Mouse (Mus musculus): Measurements from ENCODE around the gene Cpne6.

Cpne6 gene

DNA sequence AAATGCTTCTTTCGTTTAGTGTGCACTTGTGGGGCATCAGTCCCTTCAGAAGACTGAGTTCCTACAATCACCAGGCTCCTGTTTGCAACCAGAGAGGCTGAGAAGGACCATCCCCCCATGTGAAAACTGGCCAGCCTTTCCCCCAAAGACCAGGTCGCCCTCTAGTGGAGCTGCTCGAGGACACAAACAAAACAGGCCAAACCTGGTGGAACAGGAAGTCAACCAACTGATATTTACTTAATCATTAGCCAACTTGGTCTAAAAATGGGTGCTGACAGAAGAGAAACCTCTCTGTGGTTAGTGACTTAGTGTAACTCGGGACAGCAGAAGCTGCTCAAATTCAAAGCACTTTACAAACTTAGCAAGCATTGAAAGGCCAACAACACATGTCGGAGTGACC lies 46.8 kb downstream of the Cpne6 start:
- peak; percentile 77 to 89 for DNase-seq

DNA sequence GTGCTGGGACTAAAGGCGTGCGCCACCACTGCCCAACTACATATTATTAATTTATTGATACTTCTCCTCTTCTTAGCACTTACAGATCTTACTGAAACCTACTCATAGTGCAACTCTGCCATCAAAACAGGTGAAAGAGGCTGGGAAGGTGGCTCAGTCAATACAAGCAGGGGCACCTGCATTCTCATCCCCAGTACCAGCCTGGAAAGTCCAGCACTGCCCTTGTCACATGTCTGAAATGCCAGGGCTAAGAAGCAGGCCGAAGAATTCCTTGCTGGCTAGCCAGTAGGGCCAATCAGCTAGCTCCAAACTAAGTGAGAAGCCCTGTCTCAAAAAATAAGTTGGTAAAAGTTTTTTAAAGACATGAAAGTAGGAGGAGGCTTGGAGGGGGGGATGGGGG lies 47.3 kb downstream of the Cpne6 start:
- no peak for DNase-seq

GRCm38 (mm10) chr14:55558740-55559448 lies 48.6 kb downstream of the Cpne6 start:
- DNase-seq: no peak

- DNase-seq: peak; percentile 93 to 94
These were observed 49.6 kb downstream of the Cpne6 start, which contains the start of gene Dcaf11 for GRCm38 (mm10) chr14:55559799-55560201. TSS of gene Dcaf11 (plus strand) at chr14:55560006.

DNA sequence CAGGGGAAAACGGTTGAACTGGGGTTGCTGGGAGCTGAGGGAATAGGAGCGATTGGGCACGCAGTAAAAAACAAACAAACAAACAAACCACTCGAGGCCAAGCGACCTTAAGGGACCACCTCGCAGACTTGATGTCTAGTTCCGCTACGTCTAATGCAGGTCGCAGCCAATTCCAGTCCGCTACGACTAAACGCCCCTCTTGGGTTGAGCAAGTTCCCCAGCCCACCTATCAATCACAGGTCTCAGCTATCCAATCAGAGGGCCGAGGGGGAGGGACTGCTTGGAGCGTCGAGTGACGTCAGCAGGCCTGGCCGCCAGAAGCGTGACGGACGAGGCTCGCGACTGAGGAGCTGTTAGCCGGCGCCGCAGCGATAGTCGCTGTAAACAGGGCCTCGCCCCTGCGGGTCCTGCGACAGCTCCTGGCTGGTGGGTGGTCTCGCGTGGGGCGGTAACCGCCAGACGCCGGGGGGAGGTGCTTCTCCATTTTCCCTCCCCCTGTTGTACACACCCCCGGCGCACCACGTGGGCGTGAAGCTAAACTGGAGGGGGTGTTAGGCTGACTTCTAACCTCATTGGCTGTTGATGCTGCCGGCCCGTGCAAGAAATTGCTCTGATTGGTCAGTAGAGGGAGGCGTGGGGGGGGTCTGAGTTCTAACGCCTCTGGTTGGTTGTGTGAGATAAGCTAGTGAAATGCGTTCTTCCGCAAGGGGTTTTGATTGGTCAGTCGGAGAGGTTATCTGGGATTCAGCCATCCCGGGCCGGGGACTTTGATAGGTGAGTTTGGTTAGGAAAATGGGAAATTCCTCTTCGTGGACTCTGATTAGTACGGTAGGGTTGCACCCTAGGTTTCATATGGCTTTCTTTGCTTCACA lies 50.2 kb downstream of the Cpne6 start, which contains the start of gene A730061H03Rik:
A730061H03Rik (minus strand) TSS at position 205 of the 872 bp plus-strand sequence.
- DNase-seq: peak; percentile 98 to 99

GRCm38 (mm10) chr14:55561860-55562259 lies 51.6 kb downstream of the Cpne6 start:
- DNase-seq: no peak

GRCm38 (mm10) chr14:55563249-55563648 lies 53.0 kb downstream of the Cpne6 start:
- DNase-seq: no peak

- DNase-seq: no peak
These were observed 55.5 kb downstream of the Cpne6 start for GRCm38 (mm10) chr14:55565748-55566147.

Measured in cerebellum, postnatal 25 days (tissue).